In the genomic region with DNA sequence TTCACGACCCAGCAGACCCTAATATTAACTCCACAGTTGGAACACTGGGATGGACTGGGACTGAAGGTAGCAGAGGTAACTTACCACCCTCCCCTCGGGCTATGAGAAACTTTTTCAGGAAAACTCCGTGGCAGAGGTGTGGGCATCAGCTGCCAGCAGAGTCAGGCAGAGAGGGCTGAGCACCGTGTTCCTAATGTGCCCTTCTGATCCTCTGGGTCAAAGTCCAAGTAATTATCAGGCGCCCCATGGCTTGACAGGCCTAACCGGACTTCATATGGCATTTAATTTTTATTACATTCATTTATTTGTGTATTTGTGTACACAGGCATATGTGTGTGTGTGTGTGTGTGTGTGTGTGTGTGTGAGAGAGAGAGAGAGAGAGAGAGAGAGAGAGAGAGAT, we compare ENCODE assay signal across 20 mouse cellular contexts. TPM values are rescaled to one million over a fixed set of nuclear protein-coding genes. Genes with fewer than 3 reads are reported as not detected.
"Had no signal": no experiment of that assay in that cellular context is flagged by ENCODE, and none has a peak within 500 bp of the region (broad histone marks: within the 10 kb centered on the region; RNA-seq: fewer than 3 reads in every experiment).

No protein-coding gene starts in this region.

- H3K27ac ChIP-seq: hindbrain, postnatal 0 days; limb, embryonic 12.5 days; limb, embryonic 15.5 days; liver, embryonic 12.5 days; liver, embryonic 15.5 days; macrophage; midbrain, embryonic 12.5 days; neural tube, embryonic 13.5 days had no signal

- DNase-seq: kidney, postnatal 10 days; kidney, postnatal 4 days; left cerebral cortex, postnatal 4 days; lung, adult 2 months; retina, postnatal 1 day; right cerebral cortex, postnatal 25 days; thymus, adult 2 months; thymus, postnatal 14 days; thymus, postnatal 4 days had no signal

- H3K36me3 ChIP-seq: limb, embryonic 12.5 days; limb, embryonic 15.5 days; liver, embryonic 12.5 days; liver, embryonic 15.5 days; midbrain, embryonic 12.5 days; neural tube, embryonic 13.5 days had no signal

- H3K27me3 ChIP-seq: limb, embryonic 12.5 days; limb, embryonic 15.5 days; midbrain, embryonic 12.5 days; neural tube, embryonic 13.5 days had no signal

- H3K4me1 ChIP-seq: liver, embryonic 12.5 days; liver, embryonic 15.5 days; midbrain, embryonic 12.5 days; neural tube, embryonic 13.5 days had no signal

- H3K4me2 ChIP-seq: limb, embryonic 12.5 days; limb, embryonic 15.5 days; liver, embryonic 12.5 days; liver, embryonic 15.5 days; midbrain, embryonic 12.5 days; neural tube, embryonic 13.5 days had no signal

- H3K9ac ChIP-seq: limb, embryonic 12.5 days; limb, embryonic 15.5 days; liver, embryonic 12.5 days; liver, embryonic 15.5 days; midbrain, embryonic 12.5 days; neural tube, embryonic 13.5 days had no signal

- H3K4me3 ChIP-seq: limb, embryonic 12.5 days; limb, embryonic 15.5 days; liver, embryonic 12.5 days; liver, embryonic 15.5 days; midbrain, embryonic 12.5 days; myocyte; neural tube, embryonic 13.5 days had no signal

- ATAC-seq: hindbrain, postnatal 0 days; inflammation-experienced regulatory T-cells, adult 6 months; liver, embryonic 12.5 days; midbrain, embryonic 16.5 days had no signal

- H3K9me3 ChIP-seq: limb, embryonic 12.5 days; limb, embryonic 15.5 days; liver, embryonic 12.5 days; liver, embryonic 15.5 days; midbrain, embryonic 12.5 days; neural tube, embryonic 13.5 days had no signal

RNA-seq across cellular contexts. Expression of gene Gramd2, which starts 23.2 kb away (rescaled TPM):
- polyA plus RNA-seq: inflammation-experienced regulatory T-cells, adult 6 months had no signal
